Mouse (Mus musculus): Measurements from ENCODE around the gene Efcab9. TPM values are rescaled to one million over a fixed set of nuclear protein-coding genes. Genes with fewer than 3 reads are reported as not detected.
"Not testable (repeated sequence)": the region's sequence is repeated elsewhere in the genome, so short reads cannot be mapped to it uniquely, and the experiment has no call there.

The Efcab9 gene
- polyA plus RNA-seq, 1 experiment from 2014 or later: not detected

DNA sequence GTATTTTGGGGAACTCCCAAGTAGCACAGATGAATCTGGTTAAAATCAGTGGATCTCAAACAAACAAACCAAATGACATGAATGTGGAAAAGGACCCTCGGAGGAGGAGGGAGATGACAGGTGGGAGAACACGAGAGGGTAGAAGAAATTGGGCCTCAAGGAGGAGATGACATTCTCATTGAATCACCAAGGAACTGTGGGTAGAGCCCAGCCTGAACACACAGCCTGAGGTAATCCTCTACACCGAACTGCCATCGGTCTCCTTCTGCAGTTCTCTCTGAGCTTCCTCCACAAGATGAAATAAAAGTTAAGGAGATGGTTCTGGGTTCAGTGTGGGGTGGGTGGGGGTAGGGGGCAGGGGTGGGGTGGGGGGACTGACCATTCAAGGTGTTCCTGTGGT, 4.9 kb downstream of the Efcab9 start:
- 91% methylated on average over 4 of the region's 4 CpGs for WGBS
- DNase-seq (ENCODE audit: low spot score): no peak
- peaks cover 15% of the 10 kb centered on the region for H3K27me3 ChIP-seq (replicated peaks; ENCODE audit: low read depth, poor library complexity, severe bottlenecking)
- no peaks in the 10 kb centered on the region for H3K9me3 ChIP-seq
- peaks cover 31% of the 10 kb centered on the region for H3K36me3 ChIP-seq (replicated peaks)
- no peak overlapping the region for H3K27ac ChIP-seq (replicated peaks)
- H3K4me1 ChIP-seq: peaks cover 2% of the 10 kb centered on the region; the same call in 1 of the 2 replicates
- H3K4me3 ChIP-seq: no peak overlapping the region

DNA sequence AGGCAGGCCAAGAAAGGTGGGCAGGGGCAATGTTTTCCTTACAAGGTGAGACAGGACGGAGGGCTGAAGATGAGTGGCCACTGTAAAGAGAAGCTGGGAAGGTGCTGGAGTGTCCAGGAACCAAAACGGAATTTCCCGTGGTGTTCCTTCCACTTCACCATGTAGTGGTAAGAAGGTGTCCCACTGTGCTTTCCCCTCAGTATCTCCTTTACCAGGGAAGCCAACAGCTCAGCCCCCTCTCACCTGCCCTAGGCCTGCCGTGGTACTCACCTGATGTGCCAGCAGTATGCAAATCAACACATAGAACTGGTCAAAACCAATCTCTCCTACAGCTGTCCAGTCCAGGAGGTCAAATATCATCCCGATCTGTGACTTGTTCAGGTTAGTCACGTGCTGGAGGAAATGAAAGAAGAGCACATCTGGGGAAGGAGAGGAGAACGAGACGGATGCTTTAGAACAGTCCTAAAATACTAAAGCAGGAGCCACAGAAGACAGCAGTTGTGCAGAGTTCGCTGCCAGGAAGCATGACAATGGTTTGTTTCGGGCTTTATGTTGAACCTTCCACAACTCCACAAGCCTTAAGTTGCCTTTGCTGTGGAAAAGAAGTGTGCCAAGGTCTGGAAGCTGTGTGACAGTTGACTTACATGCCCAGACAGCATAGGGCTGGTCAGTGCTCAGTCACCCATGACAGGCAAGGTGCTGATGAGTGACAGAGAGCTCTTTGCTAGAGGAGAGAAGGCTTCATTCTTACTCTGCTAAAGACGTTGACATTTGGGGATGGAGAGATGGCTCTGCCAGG, 7.6 kb downstream of the Efcab9 start:
- DNase-seq (ENCODE audit: low spot score): no peak
- Histone ChIP-seq H3K9me3 (no peaks in the 10 kb centered on the region), H3K27me3 (replicated peaks; ENCODE audit: low read depth, poor library complexity, severe bottlenecking) (no peaks in the 10 kb centered on the region), H3K4me3 (no peak overlapping the region), H3K4me1 (no peaks in the 10 kb centered on the region), H3K27ac (replicated peaks) (no peak overlapping the region), H3K36me3 (replicated peaks) (peaks cover 50% of the 10 kb centered on the region)
- 82% methylated on average over 11 of the region's 11 CpGs for WGBS

DNA sequence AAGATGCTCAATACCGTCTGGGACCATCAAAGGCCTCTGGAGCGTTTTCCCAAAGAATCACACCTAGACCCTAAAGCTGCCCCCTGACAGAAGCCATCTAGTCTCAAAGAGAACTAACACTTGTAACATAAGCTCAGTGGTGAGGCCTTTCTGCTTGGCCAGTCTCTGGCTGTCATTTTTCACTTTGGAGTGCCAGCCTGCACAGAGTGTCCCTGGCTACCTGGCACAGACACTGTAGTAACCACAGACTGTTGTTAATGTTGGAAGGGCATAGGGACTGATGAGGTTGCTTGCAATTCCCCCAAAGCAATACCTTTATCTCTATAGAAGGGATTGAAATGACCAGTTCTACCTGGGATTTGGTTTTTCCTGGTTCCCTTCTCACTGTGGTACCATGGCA, 10.6 kb downstream of the Efcab9 start:
- Histone ChIP-seq H3K4me3 (no peak overlapping the region), H3K27me3 (replicated peaks; ENCODE audit: low read depth, poor library complexity, severe bottlenecking) (no peaks in the 10 kb centered on the region), H3K4me1 (no peaks in the 10 kb centered on the region), H3K36me3 (replicated peaks) (peaks cover 66% of the 10 kb centered on the region), H3K27ac (replicated peaks) (no peak overlapping the region), H3K9me3 (no peaks in the 10 kb centered on the region)
- 87% methylated on average over 2 of the region's 2 CpGs for WGBS
- no peak for DNase-seq (ENCODE audit: low spot score)

DNA sequence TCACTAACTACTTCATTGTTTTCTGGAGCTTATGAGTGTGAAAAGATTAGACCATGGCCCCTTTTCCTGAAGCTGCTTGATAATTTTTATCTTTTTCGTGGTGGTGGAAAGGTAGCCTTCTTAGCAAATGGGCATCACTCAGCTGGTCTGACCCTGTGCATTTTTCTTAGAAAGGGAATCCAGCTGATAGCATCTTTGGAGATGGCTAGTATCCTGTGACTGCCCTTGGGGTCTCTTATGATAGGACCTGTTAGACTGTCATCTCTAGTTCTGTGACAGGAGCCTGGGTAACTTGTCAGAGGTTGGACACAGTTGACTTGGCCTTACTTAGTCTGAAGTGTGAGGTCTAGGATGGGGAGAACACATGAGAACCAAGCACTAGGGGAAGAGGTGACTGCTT, 12.5 kb downstream of the Efcab9 start:
- H3K27me3 ChIP-seq (replicated peaks; ENCODE audit: low read depth, poor library complexity, severe bottlenecking): no peaks in the 10 kb centered on the region
- H3K4me1 ChIP-seq: no peaks in the 10 kb centered on the region
- WGBS: 91% methylated on average over 1 of the region's 1 CpGs
- no peaks in the 10 kb centered on the region for H3K9me3 ChIP-seq
- DNase-seq (ENCODE audit: low spot score): no peak
- no peak overlapping the region for H3K4me3 ChIP-seq
- peaks cover 59% of the 10 kb centered on the region for H3K36me3 ChIP-seq (replicated peaks)
- H3K27ac ChIP-seq (replicated peaks): no peak overlapping the region

DNA sequence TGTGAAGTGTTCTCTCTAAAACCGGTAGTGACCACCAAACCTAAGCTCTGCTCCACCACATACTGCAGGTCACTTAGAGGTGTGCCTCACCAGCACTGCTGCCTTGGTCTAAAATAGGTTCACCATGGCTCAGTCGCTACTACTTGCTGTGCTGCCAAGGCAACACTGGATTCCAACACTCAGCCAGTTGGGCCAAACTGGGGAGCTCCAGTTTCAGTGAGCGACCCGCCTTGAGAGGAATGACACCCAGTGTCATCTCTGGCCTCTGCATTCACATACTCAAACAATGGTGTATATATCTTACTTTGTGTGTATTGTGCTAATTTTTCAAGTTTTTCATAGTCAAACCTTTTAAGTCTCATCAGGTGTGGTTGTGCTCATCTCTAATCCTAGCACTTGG, 13.1 kb downstream of the Efcab9 start:
- WGBS: 89% methylated on average over 4 of the region's 4 CpGs
- Histone ChIP-seq H3K4me3 (no peak overlapping the region), H3K4me1 (no peaks in the 10 kb centered on the region), H3K9me3 (no peaks in the 10 kb centered on the region), H3K27ac (replicated peaks) (no peak overlapping the region), H3K27me3 (replicated peaks; ENCODE audit: low read depth, poor library complexity, severe bottlenecking) (no peaks in the 10 kb centered on the region), H3K36me3 (replicated peaks) (peaks cover 53% of the 10 kb centered on the region)
- no peak for DNase-seq (ENCODE audit: low spot score)

DNA sequence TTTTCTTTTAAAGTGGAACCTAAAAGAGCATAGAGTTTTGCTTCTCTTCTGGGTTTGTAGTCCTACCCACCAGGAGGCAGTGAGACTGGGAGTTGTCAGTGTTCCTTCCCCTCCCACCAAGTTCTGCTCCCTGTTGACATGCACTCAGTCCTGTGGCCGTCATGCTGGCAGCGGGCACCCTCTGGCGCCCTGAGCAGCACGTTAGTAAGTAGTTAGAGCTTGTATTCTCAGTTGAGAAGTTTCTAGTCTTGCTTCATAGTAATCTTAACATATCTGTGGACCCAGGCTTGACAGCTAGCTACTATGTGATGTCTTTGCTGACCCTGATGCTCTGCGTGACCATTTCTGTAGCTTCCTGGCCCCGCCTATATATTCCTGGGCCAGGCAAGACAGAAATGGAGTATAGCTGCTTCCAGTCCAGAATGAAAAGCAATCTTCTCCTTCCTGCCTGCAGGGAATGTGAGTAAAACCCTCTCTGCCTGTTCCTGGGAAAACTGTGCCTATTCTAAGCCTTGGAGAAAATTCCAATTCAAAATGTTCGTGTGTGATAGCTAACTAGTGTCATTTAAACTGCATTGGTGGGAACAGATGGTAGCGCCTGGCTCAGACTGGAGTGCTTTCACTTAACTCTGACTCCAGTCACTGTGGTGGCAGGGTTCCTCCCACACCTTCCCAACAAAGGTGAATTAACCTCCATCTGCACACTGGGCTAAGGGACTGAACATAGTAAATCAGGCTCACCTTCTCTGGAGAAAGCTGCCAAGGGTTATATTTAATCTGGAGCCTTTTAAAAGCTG, 14.8 kb downstream of the Efcab9 start:
- DNase-seq (ENCODE audit: low spot score): no peak
- no peaks in the 10 kb centered on the region for H3K4me1 ChIP-seq
- no peaks in the 10 kb centered on the region for H3K27me3 ChIP-seq (replicated peaks; ENCODE audit: low read depth, poor library complexity, severe bottlenecking)
- 89% methylated on average over 8 of the region's 8 CpGs for WGBS
- H3K9me3 ChIP-seq: no peaks in the 10 kb centered on the region
- H3K36me3 ChIP-seq (replicated peaks): peaks cover 51% of the 10 kb centered on the region
- no peak overlapping the region for H3K27ac ChIP-seq (replicated peaks)
- no peak overlapping the region for H3K4me3 ChIP-seq

DNA sequence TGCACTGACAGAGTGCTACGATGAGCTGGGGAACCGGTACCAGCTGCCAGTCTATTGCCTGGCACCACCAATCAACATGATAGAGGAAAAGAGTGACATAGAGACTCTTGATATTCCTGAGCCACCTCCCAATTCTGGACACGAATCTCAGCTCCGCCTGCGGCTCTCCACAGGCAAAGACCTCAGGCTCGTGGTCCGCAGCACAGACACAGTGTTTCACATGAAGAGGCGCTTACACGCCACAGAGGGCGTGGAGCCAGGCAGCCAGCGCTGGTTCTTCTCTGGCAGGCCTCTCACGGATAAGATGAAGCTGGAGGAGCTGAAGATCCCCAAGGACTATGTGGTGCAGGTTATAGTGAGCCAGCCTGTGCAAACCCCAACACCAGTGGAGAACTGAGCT, 15.8 kb downstream of the Efcab9 start:
- no peak overlapping the region for H3K4me3 ChIP-seq
- 94% methylated on average over 12 of the region's 12 CpGs for WGBS
- 0 out of 2 replicates have a peak, but pooled peaks cover 5% of the 10 kb centered on the region for H3K4me1 ChIP-seq
- H3K27me3 ChIP-seq (replicated peaks; ENCODE audit: low read depth, poor library complexity, severe bottlenecking): no peaks in the 10 kb centered on the region
- no peaks in the 10 kb centered on the region for H3K9me3 ChIP-seq
- peaks cover 54% of the 10 kb centered on the region for H3K36me3 ChIP-seq (replicated peaks)
- no peak overlapping the region for H3K27ac ChIP-seq (replicated peaks)
- DNase-seq (ENCODE audit: low spot score): no peak

DNA sequence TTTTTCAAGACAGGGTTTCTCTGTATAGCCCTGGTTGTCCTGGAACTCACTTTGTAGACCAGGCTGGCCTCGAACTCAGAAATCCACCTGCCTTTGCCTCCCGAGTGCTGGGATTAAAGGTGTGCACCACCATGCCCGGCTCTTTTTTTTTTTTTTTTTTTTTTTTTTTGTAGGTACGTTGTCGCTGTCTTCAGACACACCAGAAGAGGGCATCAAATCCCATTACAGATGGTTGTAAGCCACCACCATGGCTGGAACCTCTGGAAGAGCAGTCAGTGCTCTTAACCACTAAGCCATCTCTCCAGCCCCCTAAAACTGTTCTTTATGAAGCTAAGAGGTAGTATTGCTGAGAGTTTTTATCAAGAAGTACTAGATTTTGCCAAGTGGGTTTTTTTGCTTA, 17.0 kb downstream of the Efcab9 start:
- H3K27ac ChIP-seq (replicated peaks); H3K27me3 ChIP-seq (replicated peaks; ENCODE audit: low read depth, poor library complexity, severe bottlenecking); DNase-seq (ENCODE audit: low spot score); H3K4me1 ChIP-seq; H3K9me3 ChIP-seq; H3K4me3 ChIP-seq: not testable (repeated sequence)
- peaks cover 46% of the 10 kb centered on the region for H3K36me3 ChIP-seq (replicated peaks)
- WGBS: 85% methylated on average over 5 of the region's 5 CpGs

GRCm38 (mm10) chr11:32510930-32511329, 21.0 kb downstream of the Efcab9 start:
- Histone ChIP-seq H3K27me3 (replicated peaks; ENCODE audit: low read depth, poor library complexity, severe bottlenecking) (no peaks in the 10 kb centered on the region), H3K36me3 (replicated peaks) (peaks cover 15% of the 10 kb centered on the region), H3K4me3 (no peak overlapping the region), H3K9me3 (no peaks in the 10 kb centered on the region), H3K27ac (replicated peaks) (no peak overlapping the region), H3K4me1 (0 out of 2 replicates have a peak, but pooled peaks cover 5% of the 10 kb centered on the region)
- no peak for DNase-seq (ENCODE audit: low spot score)
- WGBS: 76% methylated on average over 1 of the region's 1 CpGs

- Histone ChIP-seq H3K4me3 (no peak overlapping the region), H3K27ac (replicated peaks) (no peak overlapping the region), H3K4me1 (no peaks in the 10 kb centered on the region), H3K36me3 (replicated peaks) (peaks cover 40% of the 10 kb centered on the region), H3K9me3 (no peaks in the 10 kb centered on the region), H3K27me3 (replicated peaks; ENCODE audit: low read depth, poor library complexity, severe bottlenecking) (no peaks in the 10 kb centered on the region)
- 80% methylated on average over 7 of the region's 7 CpGs for WGBS
- DNase-seq (ENCODE audit: low spot score): no peak
These were observed 26.7 kb downstream of the Efcab9 start for GRCm38 (mm10) chr11:32505091-32505739.

DNA sequence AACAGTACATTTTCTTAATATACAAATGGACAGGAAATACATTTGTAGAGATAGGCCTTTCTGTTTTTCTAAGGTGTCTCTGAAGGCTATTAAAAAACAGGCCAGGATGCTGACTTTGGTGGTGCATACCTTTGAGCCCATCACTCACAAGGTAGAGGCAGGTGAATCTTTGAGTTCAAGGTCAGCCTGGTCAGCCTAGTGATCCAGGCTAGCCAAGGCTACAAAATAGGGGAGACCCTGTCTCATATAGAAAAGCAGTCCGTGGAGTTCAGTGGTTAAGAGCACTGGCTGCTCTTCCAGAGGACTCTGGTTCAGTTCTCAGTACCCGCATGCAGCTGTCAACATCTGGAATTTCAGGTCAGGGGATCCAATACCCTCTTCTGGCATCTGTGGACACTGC, 28.2 kb downstream of the Efcab9 start:
- no peaks in the 10 kb centered on the region for H3K27me3 ChIP-seq (replicated peaks; ENCODE audit: low read depth, poor library complexity, severe bottlenecking)
- 94% methylated on average over 2 of the region's 2 CpGs for WGBS
- H3K36me3 ChIP-seq (replicated peaks): peaks cover 48% of the 10 kb centered on the region
- DNase-seq (ENCODE audit: low spot score): no peak
- no peak overlapping the region for H3K27ac ChIP-seq (replicated peaks)
- H3K4me3 ChIP-seq: no peak overlapping the region
- no peaks in the 10 kb centered on the region for H3K4me1 ChIP-seq
- H3K9me3 ChIP-seq: no peaks in the 10 kb centered on the region

DNA sequence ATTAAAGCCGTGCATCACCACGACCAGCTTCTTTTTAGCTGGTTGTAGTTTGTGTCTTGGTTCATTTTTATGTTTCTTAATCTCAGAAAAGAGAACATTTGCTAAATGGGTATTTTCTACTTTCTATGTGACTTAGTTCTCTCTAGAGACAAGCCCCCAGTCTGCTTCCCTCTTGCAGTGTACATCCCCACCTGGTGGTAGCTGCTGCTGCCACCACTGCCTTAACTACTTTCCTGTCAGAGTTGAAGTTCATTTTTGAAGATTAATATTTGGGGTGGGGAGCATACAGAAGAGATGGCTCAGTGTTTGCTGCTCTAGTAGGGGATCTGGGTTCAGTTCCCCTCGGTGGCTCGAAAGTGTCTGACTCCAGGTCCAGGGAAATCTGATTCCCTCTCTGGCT, 31.9 kb downstream of the Efcab9 start:
- H3K4me3 ChIP-seq: no peak overlapping the region
- 97% methylated on average over 4 of the region's 4 CpGs for WGBS
- H3K36me3 ChIP-seq (replicated peaks): peaks cover 48% of the 10 kb centered on the region
- DNase-seq (ENCODE audit: low spot score): no peak
- no peaks in the 10 kb centered on the region for H3K27me3 ChIP-seq (replicated peaks; ENCODE audit: low read depth, poor library complexity, severe bottlenecking)
- no peaks in the 10 kb centered on the region for H3K4me1 ChIP-seq
- no peak overlapping the region for H3K27ac ChIP-seq (replicated peaks)
- H3K9me3 ChIP-seq: no peaks in the 10 kb centered on the region

Measured in embryonic facial prominence, embryonic 10.5 days (tissue).